Mouse (Mus musculus): ENCODE results near the gene Wnk1. TPM values are rescaled to one million over a fixed set of nuclear protein-coding genes. Genes with fewer than 3 reads are reported as not detected.
A peak's percentile ranks its signal among the peaks of the same experiment; 100 is the strongest.

The Wnk1 gene
- polyA plus RNA-seq, 1 experiment from 2014 or later = 72.8 TPM

- H3K4me1 ChIP-seq = no peaks in the 10 kb centered on the region
- H3K9ac ChIP-seq = no peak overlapping the region
- H3K27me3 ChIP-seq = no peaks in the 10 kb centered on the region
- H3K9me3 ChIP-seq = no peaks in the 10 kb centered on the region
- H3K4me2 ChIP-seq = no peak overlapping the region
- no peak overlapping the region for H3K4me3 ChIP-seq
- no peaks in the 10 kb centered on the region for H3K36me3 ChIP-seq
- no peak overlapping the region for H3K27ac ChIP-seq
- 86% methylated on average over 3 of the region's 3 CpGs for WGBS
- ATAC-seq (ENCODE audit: insufficient number of reproducible peaks, low FRiP score, low TSS enrichment, low read depth) = no peak
Observed at GRCm38 (mm10) chr6:120069546-120069945, 31.1 kb upstream of the Wnk1 start.

GRCm38 (mm10) chr6:120065552-120066177 is 27.2 kb upstream of the Wnk1 start:
- Histone ChIP-seq H3K4me3 (no peak overlapping the region), H3K27ac (no peak overlapping the region), H3K9me3 (no peaks in the 10 kb centered on the region), H3K4me2 (no peak overlapping the region), H3K27me3 (no peaks in the 10 kb centered on the region), H3K36me3 (no peaks in the 10 kb centered on the region), H3K9ac (no peak overlapping the region), H3K4me1 (no peaks in the 10 kb centered on the region)
- ATAC-seq (ENCODE audit: insufficient number of reproducible peaks, low FRiP score, low TSS enrichment, low read depth) = no peak
- WGBS = 67% methylated on average over 6 of the region's 6 CpGs

- 47% methylated on average over 2 of the region's 2 CpGs for WGBS
- Histone ChIP-seq H3K27ac (no peak overlapping the region), H3K9me3 (no peaks in the 10 kb centered on the region), H3K4me3 (no peak overlapping the region), H3K27me3 (no peaks in the 10 kb centered on the region), H3K4me1 (no peaks in the 10 kb centered on the region), H3K4me2 (no peak overlapping the region), H3K9ac (no peak overlapping the region), H3K36me3 (no peaks in the 10 kb centered on the region)
- no peak for ATAC-seq (ENCODE audit: insufficient number of reproducible peaks, low FRiP score, low TSS enrichment, low read depth)
Observed at GRCm38 (mm10) chr6:120064627-120065026, 26.2 kb upstream of the Wnk1 start.

- no peak overlapping the region for H3K9ac ChIP-seq
- 69% methylated on average over 5 of the region's 5 CpGs for WGBS
- no peak overlapping the region for H3K4me2 ChIP-seq
- no peaks in the 10 kb centered on the region for H3K27me3 ChIP-seq
- no peaks in the 10 kb centered on the region for H3K4me1 ChIP-seq
- no peak overlapping the region for H3K4me3 ChIP-seq
- H3K27ac ChIP-seq = no peak overlapping the region
- no peak for ATAC-seq (ENCODE audit: insufficient number of reproducible peaks, low FRiP score, low TSS enrichment, low read depth)
- no peaks in the 10 kb centered on the region for H3K9me3 ChIP-seq
- no peaks in the 10 kb centered on the region for H3K36me3 ChIP-seq
Observed at GRCm38 (mm10) chr6:120062934-120063333, 24.5 kb upstream of the Wnk1 start.

- Histone ChIP-seq H3K4me3 (no peak overlapping the region), H3K9me3 (no peaks in the 10 kb centered on the region), H3K4me1 (0 out of 2 replicates have a peak, but pooled peaks cover 3% of the 10 kb centered on the region), H3K27me3 (no peaks in the 10 kb centered on the region), H3K9ac (no peak overlapping the region), H3K4me2 (no peak overlapping the region), H3K36me3 (no peaks in the 10 kb centered on the region), H3K27ac (no peak overlapping the region)
- 55% methylated on average over 2 of the region's 2 CpGs for WGBS
- no peak for ATAC-seq (ENCODE audit: insufficient number of reproducible peaks, low FRiP score, low TSS enrichment, low read depth)
Observed at GRCm38 (mm10) chr6:120055666-120056540, 17.4 kb upstream of the Wnk1 start.

- no peak for ATAC-seq (ENCODE audit: insufficient number of reproducible peaks, low FRiP score, low TSS enrichment, low read depth)
- no peak overlapping the region for H3K9ac ChIP-seq
- no peaks in the 10 kb centered on the region for H3K9me3 ChIP-seq
- H3K4me3 ChIP-seq = no peak overlapping the region
- no peaks in the 10 kb centered on the region for H3K36me3 ChIP-seq
- H3K4me1 ChIP-seq = 0 out of 2 replicates have a peak, but pooled peaks cover 3% of the 10 kb centered on the region
- no peaks in the 10 kb centered on the region for H3K27me3 ChIP-seq
- H3K4me2 ChIP-seq = no peak overlapping the region
- WGBS = 73% methylated on average over 6 of the region's 6 CpGs
- H3K27ac ChIP-seq = no peak overlapping the region
Observed at GRCm38 (mm10) chr6:120054412-120054811, 15.9 kb upstream of the Wnk1 start.

GRCm38 (mm10) chr6:120047705-120048292 is 9.3 kb upstream of the Wnk1 start:
- Histone ChIP-seq H3K4me2 (no peak overlapping the region), H3K4me1 (no peaks in the 10 kb centered on the region), H3K27ac (no peak overlapping the region), H3K27me3 (no peaks in the 10 kb centered on the region), H3K36me3 (no peaks in the 10 kb centered on the region), H3K4me3 (no peak overlapping the region), H3K9me3 (no peaks in the 10 kb centered on the region), H3K9ac (no peak overlapping the region)
- ATAC-seq (ENCODE audit: insufficient number of reproducible peaks, low FRiP score, low TSS enrichment, low read depth) = no peak
- 71% methylated on average over 7 of the region's 7 CpGs for WGBS

- Histone ChIP-seq H3K4me3 (no peak overlapping the region), H3K27ac (no peak overlapping the region), H3K9me3 (no peaks in the 10 kb centered on the region), H3K27me3 (no peaks in the 10 kb centered on the region), H3K4me1 (no peaks in the 10 kb centered on the region), H3K9ac (no peak overlapping the region), H3K36me3 (no peaks in the 10 kb centered on the region), H3K4me2 (no peak overlapping the region)
- WGBS = 38% methylated on average over 4 of the region's 4 CpGs
- ATAC-seq (ENCODE audit: insufficient number of reproducible peaks, low FRiP score, low TSS enrichment, low read depth) = no peak
Observed at GRCm38 (mm10) chr6:120045406-120045805, 6.9 kb upstream of the Wnk1 start.

- Histone ChIP-seq H3K4me3 (no peak overlapping the region), H3K4me1 (no peaks in the 10 kb centered on the region), H3K36me3 (no peaks in the 10 kb centered on the region), H3K27ac (no peak overlapping the region), H3K4me2 (no peak overlapping the region), H3K9me3 (no peaks in the 10 kb centered on the region), H3K9ac (no peak overlapping the region), H3K27me3 (no peaks in the 10 kb centered on the region)
- ATAC-seq (ENCODE audit: insufficient number of reproducible peaks, low FRiP score, low TSS enrichment, low read depth) = no peak
- WGBS = 60% methylated on average over 1 of the region's 1 CpGs
Observed at GRCm38 (mm10) chr6:120042632-120043220, 4.3 kb upstream of the Wnk1 start.

- no peak overlapping the region for H3K27ac ChIP-seq
- no peaks in the 10 kb centered on the region for H3K36me3 ChIP-seq
- no peaks in the 10 kb centered on the region for H3K27me3 ChIP-seq
- peaks cover 4% of the 10 kb centered on the region; the same call in 1 of the 2 replicates for H3K4me1 ChIP-seq
- no peak overlapping the region for H3K4me3 ChIP-seq
- H3K9ac ChIP-seq = no peak overlapping the region
- 86% methylated on average over 4 of the region's 4 CpGs for WGBS
- no peaks in the 10 kb centered on the region for H3K9me3 ChIP-seq
- H3K4me2 ChIP-seq = no peak overlapping the region
- no peak for ATAC-seq (ENCODE audit: insufficient number of reproducible peaks, low FRiP score, low TSS enrichment, low read depth)
Observed at GRCm38 (mm10) chr6:120040557-120040857, 2.0 kb upstream of the Wnk1 start.

- WGBS = 1% methylated on average over 24 of the region's 24 CpGs
- Histone ChIP-seq H3K9ac (0 out of 2 replicates have a peak overlapping the region, but pooled peaks have one; percentile 20), H3K4me1 (peaks cover 4% of the 10 kb centered on the region; the same call in 1 of the 2 replicates), H3K9me3 (no peaks in the 10 kb centered on the region), H3K4me2 (peak overlapping the region; percentile 78), H3K27ac (peak overlapping the region; percentile 90), H3K27me3 (no peaks in the 10 kb centered on the region), H3K4me3 (peak overlapping the region; percentile 88), H3K36me3 (no peaks in the 10 kb centered on the region)
- 0 out of 2 replicates have a peak, but pooled peaks have one; percentile 40 for ATAC-seq (ENCODE audit: insufficient number of reproducible peaks, low FRiP score, low TSS enrichment, low read depth)
Observed at GRCm38 (mm10) chr6:120039668-120040556, 1.4 kb upstream of the Wnk1 start.

Data from limb, embryonic 15.5 days (tissue).